Mouse (Mus musculus) lung, adult 2 months (tissue): ENCODE results near the gene Siah1a.

Source experiments
- CTCF ChIP-seq: fragments of 200-500 bp; IDR thresholded peaks from 2 replicates; pipeline ENCODE4 v1.5.1; 2011; ENCODE audit warnings: mild to moderate bottlenecking, low read length, control low read depth; ENCODE audit not compliant: insufficient read depth
- POLR2A ChIP-seq: fragments of 200-500 bp; IDR thresholded peaks from 2 replicates; pipeline ENCODE4 v1.6.1; 2011; ENCODE audit warnings: low read depth, mild to moderate bottlenecking, control low read depth, low read length, borderline replicate concordance; ENCODE audit errors: extremely low read depth

DNA sequence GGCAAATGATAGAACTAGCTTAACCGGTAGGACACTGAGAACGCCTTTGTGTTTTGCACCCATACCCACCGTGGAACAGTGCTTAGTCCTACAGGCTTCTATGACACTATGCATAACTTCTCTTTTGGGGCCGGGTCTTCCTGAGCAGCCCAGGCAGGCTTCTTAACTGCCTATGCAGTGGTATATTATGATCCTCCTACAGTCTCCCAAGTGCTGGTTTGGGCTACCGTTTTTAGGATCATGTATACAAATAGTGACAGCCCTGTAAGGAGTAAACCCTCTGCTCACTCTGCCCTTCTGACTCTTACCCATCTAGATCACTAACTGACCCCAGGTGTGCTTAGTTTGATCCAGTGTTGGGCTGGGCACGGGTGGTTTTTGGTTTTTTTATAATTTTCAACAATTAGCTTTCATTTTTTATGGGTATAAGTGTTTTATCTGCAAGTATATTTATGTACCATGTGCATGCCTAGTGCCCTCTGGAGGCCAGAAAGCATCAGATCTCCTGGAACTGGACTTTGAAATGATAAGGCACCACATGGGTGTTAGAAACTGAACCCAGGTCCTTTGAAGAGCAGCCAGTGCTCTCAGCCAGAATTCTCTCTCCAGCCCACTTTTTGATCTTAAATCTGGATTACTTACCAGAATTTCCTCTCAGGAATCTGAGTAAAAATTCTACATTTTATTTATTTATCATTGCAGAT lies 24.8 kb downstream of the Siah1a start:
- TF ChIP-seq CTCF (0 out of 2 replicates have a peak, but pooled peaks have one; percentile 9), POLR2A (no peak)
